Mouse (Mus musculus) kidney, postnatal 4 days (tissue): Measurements from ENCODE around the gene Ces2h.
"Not testable (repeated sequence)": the region's sequence is repeated elsewhere in the genome, so short reads cannot be mapped to it uniquely, and the experiment has no call there.

ENCODE experiments used
- DNase-seq, 2 experiments: peaks; one replicate each; pipeline ENCODE4 v3.0.0; 2021; ENCODE audit warnings: mixed read lengths in 2 of 2

Gene Ces2h

GRCm38 (mm10) chr8:105000586-105000985 lies at the start of gene Ces2h:
TSS of gene Ces2h (plus strand) at chr8:105000853.
- peak; percentile 47 to 64 for DNase-seq

DNA sequence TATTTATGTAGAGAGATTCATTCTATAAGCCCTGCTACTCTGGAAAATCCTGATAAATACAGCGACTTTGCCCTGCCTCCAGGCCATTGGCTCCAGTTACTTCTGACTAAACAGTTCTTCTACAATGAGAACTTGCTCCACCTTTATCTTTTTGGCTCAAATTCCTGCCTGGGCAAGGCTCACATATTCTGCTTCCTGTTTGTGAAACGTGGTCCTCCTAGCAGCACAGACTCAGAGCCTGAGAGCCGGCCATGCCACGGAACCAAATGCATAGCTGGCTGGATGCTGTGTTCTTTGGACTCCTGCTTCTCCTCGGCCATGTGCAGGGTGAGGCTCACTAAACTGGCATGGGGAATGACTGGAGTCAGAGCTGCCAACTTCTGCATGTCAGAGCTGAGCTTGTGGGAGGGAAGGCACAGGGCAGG lies 39.1 kb upstream of the Ces2h start, which contains the start of gene Ces2g:
Gene Ces2g (plus strand): TSS at position 182 of the 425 bp plus-strand sequence.
- peak in 1 of 2 experiments; percentile 10 for DNase-seq

GRCm38 (mm10) chr8:104962229-104962901 lies 38.3 kb upstream of the Ces2h start:
- DNase-seq, result no peak

DNA sequence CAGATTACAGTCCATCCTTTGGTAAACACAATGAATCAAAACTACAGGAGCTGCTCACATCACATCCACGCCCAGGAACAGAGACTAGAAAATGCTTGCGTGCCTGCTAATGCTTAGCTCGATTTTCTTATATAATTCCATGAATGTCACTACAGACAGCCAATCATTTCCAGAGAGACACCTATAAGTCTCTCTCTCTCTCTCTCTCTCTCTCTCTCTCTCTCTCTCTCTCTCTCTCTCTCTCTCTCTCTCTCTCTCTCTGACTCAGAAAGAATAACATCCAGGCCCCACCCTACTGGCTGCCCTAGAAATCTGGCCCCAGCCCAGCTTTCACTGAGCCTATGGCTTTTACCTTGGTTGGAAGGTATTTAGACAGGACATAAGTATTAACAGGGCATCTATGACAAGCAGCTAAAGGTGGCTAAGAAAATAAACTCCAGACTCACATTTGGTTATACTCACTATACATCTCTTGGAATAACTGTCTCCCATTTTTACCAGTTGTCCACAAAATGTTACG lies 37.2 kb upstream of the Ces2h start:
- DNase-seq, result no peak

GRCm38 (mm10) chr8:104984126-104984525 lies 16.5 kb upstream of the Ces2h start:
- peak in 1 of 2 experiments; percentile 10 for DNase-seq

DNA sequence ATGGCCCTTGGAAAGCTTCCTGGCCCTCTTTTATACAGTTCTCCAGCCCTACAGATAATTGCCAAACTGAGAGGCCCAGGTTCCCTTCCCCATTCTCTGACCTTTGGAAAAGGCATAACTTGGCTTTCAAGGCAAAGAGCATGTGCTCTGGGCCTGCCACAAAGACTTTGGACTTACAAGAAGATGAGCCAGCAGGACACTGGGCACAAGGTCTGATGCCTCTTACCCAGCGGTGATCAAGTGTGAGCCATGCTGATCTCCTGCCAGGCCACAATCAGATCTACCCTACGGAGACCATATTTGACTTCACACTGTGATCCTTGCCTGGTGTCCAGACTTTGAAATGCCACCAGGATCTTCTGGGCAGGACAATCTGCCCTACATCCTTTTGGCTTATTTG lies 15.7 kb upstream of the Ces2h start:
- peak in 1 of 2 experiments; percentile 38 for DNase-seq

- no peak for DNase-seq
Observed at GRCm38 (mm10) chr8:104998191-104998590, 2.5 kb upstream of the Ces2h start.

DNA sequence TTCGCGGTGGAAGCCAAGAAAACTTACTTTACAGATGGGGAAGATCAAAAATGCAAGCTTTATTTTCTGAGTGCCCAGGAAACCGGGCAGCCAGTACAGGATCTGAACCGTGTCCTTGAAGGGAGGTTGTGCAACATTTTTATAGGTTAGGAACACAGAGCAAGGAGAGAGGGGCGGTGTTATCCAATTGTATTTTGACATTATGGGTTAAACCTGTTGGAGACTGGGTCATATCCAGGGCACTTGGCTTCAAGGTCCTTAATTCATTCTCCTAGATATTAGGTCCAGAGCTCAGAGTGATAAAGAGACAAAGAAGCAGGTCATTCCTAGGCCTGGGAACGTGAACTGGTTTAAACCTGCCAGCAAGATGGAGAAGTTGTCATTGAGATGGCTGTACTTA lies 1.5 kb upstream of the Ces2h start:
- DNase-seq, result no peak

DNA sequence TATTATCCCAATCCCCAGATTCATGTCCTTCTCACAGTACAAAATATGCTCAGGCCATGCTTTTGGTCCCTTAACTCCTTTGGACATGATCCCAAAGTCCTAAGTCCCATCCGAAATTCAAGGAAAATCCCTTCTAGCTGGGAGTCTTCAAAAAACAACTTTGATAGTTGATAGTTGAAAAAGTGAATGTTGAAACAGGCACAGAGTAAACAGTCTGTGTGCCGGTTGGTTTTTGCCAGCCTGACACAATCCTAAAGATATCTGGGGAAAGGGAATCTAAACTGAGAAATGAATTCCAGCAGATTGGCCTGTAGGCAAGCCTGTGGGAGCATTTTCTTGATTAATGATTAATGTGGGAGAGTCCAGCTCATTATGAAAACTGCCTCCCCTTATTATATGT lies 9.3 kb downstream of the Ces2h start:
- DNase-seq, result no peak

GRCm38 (mm10) chr8:105011136-105011535 lies 10.5 kb downstream of the Ces2h start:
- DNase-seq, result peak; percentile 8 to 12

GRCm38 (mm10) chr8:105014391-105014790 lies 13.7 kb downstream of the Ces2h start:
- no peak for DNase-seq

GRCm38 (mm10) chr8:105021954-105022353 lies 21.3 kb downstream of the Ces2h start:
- no peak for DNase-seq

DNA sequence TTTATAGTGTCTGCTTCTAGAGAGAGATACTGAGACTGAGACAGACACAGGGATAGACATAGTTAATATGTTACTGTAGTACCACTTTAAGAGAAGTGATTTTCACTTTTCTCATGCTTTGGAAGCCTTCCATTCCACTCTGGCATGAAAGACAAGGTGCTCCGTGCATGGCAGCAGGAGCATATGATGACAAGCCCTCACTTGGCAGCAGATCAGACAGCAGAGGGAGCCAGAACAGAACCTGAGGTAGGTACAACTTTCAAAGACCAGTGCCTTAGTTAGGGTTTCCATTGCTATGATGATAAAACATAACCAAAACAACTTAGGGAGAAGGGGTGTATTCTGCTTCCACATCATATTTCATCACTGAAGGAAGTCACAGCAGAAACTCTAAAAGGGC lies 22.4 kb downstream of the Ces2h start:
- DNase-seq, result peak in 1 of 2 experiments; percentile 17

DNA sequence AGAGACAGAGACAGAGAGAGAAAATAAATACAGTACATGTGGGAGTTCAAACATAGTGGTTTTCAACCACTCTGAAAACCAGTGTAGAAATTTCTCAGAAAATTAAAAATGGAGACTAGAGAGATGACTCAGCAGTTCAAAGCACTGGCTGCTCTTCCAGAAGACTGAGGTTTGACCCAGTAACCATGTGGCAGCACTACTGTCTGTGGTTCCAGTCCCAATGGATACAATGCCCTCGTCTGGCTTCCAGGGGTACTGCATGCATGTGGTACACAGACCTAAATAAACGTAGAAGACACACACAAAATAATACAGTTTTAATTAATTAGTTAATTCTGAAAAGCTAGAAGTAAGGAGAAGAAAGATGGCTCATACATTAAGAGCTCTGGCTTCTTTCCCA lies 24.4 kb downstream of the Ces2h start:
- peak; percentile 16 to 22 for DNase-seq

DNA sequence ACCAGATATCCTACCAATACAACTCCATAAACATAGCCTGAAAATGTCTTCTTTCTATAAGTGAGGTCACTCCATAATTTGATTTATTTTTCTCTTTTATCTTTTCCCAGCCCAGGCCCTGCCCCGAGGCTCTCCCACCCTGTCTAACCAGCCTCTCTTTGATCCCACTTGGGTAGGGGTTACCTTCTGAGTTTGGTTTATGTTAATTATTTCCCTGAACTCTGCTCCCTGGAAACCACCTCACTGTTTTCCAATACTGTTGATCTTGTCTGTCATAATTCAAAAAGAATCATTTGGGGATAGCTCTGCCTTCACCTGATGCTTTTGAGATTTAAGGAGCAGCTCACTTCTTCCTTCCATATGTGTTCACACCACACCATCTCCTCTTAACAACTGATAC lies 42.9 kb downstream of the Ces2h start:
- no peak for DNase-seq

GRCm38 (mm10) chr8:105045824-105046401 lies 45.3 kb downstream of the Ces2h start:
- no peak for DNase-seq

DNA sequence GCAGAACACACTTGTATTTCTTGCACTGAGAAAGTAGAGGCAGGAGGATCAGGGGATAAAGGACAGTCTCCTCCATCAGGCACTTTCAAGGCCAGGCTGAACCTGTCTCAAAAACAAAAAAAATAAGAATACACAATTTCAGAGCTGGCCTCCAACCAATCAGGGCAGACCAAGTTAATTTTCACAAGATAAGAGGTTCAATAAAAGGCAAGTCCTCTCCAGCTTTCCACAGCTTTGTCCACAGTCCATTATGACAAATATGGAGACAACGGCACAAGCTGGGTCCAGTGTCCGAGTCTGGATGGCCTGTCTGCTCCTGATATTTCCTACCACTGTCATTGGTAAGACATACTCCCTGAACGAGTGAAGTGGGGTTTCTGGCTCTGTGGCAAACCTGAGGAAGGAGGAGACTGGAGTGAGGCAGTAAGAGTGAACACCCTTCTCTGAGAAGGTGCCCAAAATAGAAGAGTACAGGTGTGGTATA lies 47.8 kb downstream of the Ces2h start, which contains the start of gene Ces3a:
Gene Ces3a (plus strand): TSS at position 231 of the 484 bp plus-strand sequence.
- no peak for DNase-seq

DNA sequence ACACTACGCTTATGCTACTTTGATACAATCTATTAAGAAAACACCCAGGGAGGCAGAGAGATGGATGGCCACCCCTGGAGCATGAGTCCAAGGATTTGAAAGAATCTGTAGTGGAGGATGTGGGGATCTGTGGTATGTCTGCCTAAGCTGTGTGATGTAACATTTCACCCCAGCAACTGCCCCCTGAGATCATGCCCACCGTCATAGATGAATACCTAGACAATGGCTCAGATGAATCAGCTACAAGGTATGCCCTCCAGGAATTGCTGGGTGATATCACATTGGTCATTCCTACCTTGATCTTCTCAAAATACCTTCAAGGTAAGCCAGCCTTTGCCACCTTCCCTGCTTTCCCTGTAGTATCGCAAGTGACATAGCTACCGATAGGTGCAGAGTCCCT lies 55.6 kb downstream of the Ces2h start:
- DNase-seq, result no peak

DNA sequence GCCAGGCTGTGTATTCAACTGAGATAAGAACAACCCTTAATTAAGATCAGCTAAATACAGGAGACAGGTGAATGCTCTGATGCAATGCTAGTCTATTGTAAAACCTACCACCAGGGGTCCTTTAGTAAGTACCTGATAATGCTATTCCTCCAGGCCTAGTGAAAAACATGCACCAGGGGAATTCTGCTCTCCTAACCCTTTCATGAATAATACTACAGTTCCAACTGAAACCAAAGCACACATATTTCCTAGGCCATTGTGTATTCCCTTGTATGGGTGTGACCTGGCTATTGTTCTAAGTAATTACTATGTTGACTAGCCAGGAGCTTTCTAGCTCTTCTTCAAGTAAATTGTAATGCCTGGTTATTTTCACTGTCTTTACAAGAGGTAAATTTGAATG lies 59.4 kb downstream of the Ces2h start:
- no peak for DNase-seq

DNA sequence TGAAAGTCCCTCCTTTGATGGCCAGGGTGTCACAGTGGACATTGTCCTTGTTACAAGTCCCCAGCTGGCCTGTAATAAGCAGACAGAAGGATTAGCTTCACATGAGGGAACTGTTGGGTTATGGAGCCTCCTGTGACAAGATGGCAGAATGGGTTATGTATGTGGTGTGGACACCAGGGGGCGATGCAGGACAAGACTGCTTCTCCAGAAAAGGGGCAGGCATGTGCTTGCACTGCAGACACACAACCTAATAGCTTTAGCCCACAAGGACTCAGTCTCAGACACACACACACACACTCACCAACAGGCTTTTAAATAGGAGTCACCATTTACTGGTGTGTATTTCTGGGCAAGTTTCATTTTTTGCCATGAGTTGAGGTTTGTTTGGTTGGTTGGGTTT lies 66.1 kb downstream of the Ces2h start:
- DNase-seq, result peak; percentile 72 to 78

- not testable (repeated sequence) for DNase-seq
Observed at GRCm38 (mm10) chr8:105067905-105068304, 67.3 kb downstream of the Ces2h start.

DNA sequence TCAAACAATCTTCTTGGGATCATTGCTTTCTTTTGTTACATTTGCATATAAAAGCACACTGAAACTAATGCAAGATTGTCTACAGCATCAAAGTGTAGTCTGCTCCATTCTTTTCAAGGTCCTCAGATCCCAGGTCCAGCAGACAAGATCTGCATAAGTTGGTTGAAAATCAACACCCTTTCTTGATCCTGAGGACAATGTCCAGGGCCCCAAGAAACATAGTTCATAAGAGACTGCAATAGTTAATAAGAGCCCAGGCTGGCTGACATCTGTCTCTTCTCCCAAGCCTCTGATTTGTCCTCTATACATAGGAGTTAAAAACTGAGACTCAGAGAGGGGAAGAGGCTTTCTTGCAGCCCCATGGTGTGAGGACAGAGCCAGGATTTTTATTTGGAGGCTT lies 68.3 kb downstream of the Ces2h start:
- no peak for DNase-seq
